Mouse (Mus musculus): ENCODE data around the gene Map1b.

The Map1b gene

DNA sequence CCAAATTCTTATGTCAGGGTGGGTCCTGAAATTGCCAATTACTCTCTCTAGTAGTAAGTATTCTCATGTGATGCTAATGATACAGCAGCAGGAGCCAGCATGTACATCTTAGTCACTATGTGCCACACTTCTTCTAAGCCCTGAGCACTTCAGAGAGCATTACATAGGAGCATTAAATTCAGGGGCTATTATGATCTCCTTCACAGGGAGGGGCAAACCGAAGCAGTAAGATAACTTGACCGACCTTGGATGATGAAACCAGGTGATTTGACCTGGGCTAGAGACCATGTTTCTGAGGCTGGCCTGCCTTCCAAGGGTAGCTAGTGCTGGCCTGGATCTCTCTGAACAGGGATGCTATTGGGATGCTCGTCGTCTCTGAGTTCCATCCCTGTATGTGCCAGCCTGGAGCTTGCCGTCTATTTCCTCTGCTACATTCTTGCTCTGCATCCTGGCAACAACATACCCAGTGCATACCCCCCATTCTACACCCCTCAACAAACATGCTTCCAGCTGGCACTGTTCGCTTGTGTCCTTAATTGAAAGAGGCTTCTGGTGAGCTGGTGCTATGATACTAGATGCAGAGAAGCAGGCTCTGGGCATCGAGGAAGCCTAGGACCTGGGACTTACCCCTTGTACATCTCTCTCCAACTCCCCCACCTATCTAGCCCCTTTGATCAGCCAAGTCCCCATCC is 72.7 kb downstream of the Map1b start:
- DNase-seq: no peak

DNA sequence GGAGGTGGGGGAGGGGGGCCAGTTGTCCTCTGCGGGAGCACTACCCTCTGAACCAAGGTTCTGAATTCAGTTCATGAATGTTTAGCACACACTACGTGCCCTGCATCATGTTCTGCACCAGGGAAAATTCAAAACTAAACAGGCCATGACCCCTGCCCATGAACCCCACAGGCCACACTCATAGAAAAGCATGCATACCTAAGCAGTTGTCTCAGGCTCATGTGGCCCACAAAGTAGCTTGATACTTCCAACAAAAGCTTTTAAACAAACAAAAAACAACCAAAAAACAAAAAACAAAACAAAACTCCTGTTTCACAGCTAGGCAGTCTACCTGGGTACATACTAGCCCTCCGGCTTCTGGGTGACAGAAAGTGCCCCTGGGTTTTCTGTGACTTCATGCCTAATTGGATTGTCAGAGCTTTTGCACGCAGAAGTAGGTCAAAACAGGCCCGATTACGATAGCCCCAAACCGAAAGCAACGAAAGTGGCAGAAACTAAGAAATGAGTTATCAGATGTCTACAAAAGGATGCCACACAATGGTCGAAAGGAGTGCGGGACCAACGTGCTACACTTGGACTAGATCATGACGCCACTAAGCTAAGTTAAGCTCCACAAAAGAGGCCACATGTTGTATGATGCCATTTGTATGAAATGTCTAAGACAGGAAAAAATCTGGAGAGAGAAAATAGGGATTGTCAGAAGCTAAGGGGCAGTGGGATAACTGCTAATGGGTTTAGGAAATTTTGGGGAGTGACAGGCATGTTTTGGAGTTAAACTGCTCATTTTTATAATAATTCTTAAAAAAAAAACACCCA is 73.7 kb downstream of the Map1b start:
- DNase-seq: no peak

DNA sequence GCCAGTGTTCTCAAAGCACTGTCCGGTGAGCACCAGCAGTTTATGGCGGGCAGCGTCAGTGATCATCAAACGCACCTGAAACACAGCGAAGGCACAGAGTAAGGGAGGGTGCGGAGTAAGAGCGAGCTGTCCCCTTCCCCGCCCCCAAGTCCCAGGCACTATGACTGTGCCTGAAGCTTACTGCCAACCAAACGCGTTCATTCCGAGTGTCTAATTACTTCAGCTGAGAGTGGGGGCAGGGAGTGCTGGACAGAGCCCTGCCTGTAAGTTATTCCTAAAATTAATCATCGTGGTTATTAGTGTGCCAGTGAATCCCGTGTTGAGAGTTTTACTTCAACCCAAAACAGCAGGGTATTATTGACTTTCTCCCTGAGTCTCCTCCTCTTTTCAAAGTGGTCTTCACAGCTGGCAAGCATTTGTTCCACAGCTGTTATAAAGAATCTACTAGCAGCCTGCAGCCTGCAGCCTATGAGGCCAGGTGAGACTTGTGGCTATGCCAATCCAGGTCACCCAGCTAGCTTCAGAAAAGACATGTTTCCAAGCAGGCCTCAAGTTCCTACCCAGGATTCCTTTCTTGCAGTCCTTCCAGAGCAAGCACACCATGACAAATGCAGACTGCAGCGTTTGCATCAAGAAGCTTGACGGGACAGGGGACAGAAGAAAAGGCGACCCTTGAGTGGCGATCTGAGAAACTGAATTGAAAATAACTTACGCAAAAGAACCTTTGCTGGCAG is 74.5 kb downstream of the Map1b start:
- DNase-seq: no peak

DNA sequence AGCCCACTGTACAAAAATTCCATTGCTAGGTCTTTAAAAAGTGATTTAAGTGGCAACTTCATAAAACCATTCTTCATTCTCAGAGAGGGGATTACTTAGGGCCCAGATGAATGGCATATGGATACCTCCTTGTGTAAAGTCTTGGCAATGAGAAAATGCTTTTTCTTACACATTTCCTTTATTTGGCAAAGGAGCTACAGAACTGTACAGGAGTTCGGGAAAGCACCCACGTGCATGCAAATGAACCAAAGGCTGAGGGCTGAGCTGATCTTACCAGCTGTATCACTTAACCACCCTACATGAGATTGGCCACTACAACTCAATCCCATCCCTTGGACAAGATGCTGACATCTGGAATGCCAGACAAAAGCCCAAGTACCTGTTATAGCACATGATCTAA is 76.1 kb downstream of the Map1b start:
- DNase-seq: no peak

DNA sequence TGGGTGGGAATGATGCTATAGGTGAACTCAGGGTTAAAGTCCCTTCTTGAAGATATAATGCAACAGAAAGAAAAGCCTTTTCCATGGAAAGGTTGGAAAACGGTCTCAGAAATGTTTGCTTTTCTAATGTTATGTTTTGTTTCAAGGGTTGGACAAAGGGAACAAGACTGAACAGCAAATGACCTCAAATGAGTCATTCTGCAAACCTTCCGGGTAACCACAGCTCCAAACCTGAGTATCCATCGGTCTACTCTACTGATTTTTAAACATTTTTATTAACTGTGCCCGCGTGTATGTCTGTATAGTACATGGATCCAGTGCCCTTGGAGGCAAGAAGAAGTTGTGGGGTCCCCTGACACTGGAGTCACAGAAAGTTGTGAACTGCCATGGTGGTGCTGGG is 77.0 kb downstream of the Map1b start:
- no peak for DNase-seq

DNA sequence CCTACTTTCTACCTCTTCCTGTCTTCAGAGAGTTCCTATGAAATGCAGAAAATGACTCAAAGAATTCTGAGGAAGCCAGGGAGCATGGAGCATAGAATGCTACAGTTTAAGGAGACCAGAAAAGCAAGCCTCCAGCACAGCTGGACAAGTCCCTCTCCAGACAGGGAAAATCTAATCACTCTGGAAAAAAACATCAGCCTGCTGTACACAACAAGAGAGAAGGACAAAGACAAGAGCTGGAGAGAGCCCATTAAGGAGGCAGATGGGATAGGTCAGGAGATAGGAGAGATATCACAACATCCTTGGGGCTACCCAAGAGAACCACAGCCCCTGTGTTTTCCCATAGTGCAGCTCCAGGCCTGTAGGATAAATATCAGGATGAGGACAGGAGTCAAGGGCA is 79.3 kb downstream of the Map1b start:
- DNase-seq: no peak

DNA sequence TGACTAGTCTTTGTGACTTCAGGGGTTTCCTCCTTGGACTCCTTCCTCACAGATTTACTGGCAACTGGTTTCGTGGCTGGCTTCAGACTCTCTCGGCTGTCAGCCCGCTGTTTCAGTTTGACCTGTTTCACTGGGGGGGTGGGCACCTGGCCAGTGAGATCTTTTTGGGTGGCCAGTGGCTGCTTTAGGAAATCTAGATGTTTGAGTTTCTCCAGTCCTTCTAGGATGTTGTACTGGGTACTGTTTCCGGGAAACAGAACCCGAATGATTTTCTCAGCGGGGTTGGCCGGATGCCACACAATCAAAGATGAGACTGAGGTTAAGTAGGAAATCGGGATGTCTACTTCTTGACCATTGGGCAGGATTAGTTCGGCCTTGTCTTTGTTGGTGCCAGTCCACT is 81.8 kb downstream of the Map1b start:
- no peak for DNase-seq

DNA sequence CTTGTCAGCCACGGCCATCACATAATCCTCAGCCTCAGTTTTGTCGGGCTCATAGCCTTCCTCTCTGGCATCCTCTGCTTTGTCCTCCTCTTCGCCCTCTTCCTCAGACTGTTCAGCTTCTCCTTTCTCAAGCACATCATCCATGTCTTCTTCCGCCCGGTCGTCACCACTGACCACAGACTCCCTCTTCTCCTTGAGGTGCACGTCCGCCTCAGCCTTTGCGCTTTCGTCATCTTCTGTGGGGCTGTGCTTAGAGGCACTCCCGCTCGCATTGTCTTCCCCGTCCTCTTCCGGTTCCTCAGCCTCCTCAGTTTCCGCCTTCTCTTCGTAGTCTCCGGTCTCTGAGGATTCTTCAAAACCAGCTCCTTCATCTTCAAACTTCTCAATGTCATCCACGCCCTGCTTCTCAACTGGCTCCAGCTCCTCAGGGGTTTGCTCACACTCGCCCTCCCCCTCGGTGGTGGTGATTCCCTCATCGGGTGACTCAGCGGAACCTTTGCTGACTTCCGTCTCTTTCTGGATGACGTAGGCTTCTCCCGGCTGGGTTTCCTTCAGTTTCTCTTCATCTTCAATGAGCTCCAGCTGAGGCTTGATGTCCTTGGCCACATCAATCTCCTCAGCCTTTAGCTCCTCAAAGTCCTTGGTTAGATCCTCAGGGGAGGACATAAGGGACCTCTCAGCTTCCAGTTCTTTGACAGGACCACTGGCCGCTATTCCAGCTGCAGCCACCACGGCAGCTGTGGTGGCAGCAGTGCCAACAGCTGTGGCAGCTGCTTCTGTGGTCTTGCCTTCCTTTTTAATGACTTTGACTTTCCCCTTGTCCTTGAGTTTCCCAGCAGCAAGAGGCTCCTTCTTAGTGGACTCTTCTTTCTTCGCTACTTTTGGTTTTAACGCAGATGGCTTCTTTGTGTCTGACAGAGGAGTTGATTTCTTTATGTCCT is 83.0 kb downstream of the Map1b start:
- no peak for DNase-seq

DNA sequence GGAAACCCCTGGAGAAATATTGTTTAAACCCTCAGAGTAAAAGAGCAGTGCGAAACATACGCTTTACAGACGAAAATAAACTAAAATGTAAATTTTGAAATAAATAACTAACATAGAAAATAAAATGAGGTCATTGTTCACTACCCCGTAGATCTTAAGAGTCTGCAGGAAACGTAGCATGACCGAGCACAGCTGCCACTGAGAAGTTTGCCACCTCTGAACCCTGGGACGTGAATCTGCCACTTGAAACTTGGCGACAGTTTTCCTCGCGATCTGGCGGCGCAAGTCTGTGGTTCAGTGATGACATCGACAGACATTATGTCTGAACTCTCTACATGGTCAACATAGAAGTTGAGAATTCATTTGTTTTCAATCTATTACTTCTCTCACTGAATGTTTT is 92.8 kb downstream of the Map1b start:
- no peak for DNase-seq

DNA sequence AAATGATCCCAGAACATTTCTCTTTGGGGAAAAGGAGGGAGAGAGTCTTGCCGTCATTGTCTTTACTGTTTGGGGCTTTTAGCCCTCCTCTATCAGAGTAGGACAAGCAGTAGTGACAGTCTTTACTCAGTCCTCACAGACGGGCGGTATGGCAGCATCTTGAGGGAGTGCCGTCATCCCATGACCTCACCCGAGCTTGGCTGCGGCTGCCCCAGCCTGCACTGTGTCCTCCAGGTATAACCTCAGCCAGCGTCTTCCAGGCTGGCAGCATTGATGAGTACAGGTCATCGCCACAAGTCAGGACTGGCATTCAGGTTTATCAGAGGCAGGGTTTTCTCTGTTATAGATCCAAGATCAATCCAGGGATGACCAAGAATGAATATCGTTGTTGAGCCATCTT is 99.7 kb downstream of the Map1b start:
- DNase-seq: no peak

DNA sequence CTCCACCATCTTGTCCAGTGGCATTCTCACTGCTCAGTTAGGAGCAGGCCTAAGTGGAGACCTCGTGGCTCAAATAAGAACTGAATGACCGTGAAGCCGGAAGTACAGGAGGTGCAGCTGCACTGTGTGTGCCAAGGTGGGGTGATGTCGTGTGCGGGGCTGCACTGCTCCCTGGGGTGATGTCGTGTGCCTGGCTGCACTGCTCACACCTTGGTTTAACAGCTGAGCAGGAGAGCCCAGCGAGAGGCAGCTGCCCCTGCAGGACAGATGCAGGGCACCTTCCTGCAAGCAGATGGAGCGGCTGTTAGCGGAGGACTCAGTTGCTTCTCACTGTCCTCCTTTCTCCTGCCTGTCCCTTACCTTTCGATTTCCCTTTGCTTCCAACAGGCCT is 102.0 kb downstream of the Map1b start:
- DNase-seq: no peak

DNA sequence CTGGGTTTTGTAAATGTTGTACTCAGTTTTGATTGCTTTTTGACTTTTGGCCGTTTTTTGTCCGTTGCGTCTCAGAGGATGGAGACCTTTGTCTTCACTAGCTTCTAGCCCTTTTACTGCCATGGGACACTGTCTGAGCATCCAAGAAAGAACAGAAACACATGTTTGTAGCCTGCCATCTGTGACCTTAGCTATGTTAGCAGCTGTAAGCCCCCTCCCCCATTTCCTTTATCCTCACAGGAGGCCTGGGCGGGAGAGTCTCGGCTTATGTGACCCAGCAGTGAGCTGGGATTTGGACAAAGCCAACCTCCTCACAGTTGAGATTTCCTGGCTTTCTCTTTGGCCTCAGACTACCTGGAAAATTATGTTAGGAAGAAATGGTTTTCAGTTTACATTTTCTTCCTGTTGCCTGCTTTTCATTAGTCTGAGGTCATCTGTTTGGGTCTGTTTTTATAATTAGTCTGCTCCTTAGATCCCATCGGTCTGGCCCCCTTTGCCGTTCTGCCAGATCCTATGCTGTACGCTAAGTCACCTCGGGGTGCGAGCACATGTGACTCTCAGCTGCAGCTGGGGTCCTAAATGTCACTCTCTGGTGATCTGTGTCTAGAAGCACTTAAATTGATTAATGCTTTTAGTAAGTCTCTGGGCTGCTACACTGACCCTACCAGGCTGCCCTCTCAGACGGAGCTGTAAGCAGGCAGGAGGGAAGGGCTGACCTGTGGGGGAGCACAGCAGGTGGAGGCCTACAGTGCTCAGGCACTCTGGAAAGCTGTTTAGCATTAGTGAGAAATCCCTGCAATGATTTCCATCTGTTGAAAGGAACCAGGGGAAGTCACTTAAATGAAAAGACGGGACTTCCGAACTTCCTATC is 102.6 kb downstream of the Map1b start:
- no peak for DNase-seq

DNA sequence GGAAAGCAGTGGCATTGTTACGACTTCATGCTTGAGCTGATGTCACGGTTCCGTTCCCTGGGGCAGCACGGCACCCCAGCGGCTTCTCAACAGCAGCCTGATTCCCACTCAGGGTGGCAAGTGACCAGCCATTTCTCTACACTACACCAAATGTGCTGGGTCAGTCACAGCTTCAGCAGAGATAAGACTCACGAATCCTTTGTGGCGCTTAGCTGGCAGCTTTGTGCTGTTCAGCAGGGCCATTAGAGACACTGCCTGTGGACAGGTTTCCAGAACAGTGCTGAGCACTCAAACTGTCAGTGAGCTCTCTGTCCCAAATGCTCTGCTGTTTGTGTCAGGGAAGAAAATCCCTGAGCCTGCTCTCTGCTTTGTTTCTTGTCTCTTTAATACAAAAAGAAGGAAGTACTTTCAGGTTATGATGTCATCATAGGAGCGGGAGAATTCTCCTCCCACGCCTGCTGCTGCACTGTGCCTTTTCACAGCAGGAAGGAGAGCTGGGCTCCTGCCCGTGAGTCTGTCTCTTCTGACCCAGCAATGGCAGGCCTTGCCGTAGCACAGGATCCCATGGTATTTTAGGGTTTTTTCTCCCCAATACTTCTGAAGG is 103.8 kb downstream of the Map1b start:
- no peak for DNase-seq

DNA sequence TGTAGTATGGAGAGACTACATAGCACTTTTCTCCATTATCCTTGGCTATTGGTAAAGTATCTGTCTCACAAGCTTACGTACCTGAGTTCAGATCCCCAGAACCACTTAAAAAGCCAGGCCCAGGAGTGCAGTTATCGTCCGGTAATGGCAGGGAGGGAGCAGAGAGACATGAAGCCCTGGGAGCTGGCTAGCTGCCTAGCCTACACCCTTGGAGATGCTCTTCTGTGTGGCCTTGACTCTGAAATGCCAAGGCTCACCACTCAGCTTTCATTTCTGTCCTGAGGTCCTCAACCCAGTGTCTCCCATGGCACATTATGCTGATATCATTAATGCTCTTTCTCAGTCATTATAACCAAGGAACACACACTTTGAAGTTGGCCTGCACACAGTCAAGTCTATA is 104.6 kb downstream of the Map1b start:
- no peak for DNase-seq

DNA sequence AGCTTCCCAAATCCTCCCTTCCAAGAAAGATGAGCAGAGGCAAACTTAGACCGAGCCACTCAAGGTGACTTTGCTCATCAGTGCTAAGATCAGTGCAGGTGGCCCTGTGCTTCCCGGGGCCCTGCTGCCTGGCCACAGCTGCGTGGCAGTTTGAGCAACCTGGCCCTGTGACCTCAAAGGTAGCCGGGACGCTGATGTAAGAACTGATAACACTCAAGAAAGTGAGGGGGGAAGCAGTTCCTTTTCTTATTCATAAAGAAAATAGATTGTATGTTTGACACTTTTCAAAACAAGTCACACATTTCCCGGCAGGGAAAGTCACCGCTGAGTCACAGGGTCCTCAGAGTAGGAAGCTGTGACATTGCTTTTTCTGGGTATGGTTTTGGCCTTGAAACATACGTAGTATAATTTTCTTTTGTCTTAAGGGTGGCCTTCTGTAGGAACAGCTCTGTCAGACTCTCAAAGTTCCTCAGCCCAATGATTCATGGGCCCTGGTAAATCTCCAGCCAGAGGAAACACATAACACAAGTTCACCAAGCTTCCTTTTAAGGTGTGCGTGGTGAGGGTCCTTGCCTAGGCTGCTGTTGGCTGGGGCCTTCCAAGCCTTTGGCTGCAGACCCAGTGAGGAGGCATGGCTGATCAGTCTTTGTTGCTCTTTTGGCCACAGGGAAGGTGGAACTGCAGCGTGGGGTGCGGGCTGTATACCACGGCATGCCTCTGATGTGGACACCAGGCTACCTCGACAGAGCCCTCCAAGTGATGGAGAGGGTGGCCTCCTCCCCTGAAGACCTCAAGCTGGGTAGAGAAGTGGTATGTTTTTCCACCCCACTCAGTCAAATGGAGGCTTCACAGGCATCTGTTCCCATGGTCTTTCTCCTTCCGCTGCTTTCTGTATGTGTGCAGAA is 105.5 kb downstream of the Map1b start:
- peak; percentile 35 for DNase-seq

DNA sequence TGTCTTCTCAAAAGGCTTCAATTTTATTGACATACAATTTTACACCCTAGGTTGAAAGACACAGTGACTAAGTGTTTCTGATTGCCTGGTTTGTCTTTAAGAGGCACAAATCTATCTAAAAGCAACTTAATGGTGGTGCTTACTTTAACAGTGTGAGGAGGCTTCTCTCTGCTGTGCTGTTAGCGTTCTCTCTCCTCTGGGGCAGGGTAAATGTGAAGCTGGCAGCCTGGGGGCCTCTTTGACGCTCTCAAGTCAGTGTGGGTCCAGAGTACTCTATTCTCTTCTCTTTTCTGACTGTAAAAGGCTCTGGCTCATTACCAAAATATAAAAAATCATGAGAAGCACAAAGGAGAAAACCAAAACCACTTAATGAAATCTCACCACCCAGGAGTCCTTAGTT is 107.1 kb downstream of the Map1b start:
- DNase-seq: no peak

DNA sequence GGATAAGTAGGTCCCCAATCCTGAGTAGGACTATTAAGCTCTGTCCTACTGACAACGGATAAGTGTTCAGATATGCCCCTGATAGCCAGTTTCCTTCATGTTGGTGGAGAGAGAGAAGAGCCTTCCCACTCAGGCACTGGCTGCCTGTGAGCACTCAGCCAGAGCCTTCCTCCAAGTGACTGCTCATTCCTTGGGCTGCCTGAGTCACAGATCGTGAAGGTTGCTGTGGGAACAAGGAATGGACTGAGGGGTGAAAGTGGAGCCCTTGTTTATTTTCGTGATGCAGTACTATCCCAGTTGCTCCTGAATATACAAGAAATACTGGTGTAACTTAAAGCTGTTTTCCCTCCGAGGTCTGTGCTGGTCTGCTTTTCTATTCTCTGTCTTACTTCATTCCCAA is 117.0 kb downstream of the Map1b start:
- DNase-seq: no peak

DNA sequence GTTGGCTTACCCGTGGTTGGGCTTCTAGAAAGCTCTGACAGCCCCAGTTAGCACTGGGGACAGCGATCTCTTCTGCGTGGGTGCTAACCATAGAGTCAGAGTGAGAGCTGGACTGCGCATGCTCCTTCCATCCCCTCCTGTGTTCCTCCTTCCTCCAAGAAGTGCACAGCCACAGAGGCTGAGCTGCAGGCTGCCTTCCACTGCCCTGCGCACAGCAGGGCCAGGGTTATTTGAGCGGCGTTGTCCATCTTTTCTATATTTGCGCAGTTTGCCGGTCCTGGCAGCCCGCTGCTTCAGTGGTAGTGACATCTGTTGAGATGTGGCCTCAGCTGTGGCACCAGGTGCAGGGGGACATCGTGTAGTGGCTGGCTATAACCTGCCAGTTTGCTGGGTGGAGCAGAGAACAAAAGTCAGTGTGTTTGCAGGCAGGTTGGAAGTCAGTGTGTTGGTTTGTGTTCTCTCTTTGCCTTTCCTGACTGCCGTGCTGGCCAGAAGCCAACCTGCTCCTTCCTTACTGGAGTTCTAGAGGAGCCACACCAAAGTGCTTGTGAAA is 118.1 kb downstream of the Map1b start:
- DNase-seq: peak; percentile 24

DNA sequence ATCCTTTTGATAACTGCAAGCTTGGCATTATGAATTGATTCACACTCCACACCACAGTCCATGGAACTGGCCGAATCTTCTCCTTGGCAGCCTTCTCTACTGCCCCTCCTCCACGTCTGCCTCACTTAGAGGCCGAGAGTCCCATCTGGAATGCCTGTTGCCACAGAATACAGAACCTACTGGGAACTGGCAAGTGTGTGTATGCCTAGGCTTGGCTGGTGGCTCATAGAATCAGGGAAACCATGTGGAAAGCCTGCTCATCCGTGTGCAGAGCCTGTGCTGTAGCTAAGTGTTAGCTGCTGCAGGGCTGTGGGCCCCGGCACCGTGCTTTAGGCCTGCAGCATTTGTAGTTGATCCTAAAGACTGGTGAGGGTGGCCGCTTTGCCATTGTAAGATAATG is 119.1 kb downstream of the Map1b start:
- DNase-seq: no peak

DNA sequence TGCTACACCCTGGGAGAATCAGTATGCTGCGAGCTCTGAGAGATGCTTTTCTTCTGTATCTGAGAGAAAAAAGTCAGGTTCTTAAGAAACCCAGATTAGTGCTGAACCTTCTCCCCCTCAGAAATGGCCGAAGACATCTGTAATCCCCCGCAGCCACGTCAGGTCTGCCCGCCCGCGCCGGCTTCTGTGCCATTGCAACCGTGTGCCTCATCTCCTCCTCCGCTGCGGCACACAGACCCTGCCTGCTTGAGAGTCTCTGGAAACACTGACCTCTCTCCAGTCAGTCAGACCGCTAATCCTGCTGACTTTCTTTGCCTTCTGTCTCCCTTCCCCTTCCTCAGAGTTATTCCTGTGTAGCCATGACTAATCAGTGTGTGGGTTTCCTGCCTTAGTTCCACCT is 120.8 kb downstream of the Map1b start:
- DNase-seq: no peak

All from thymus, postnatal 4 days (tissue).